Mouse (Mus musculus) common myeloid progenitor, adult 5-6 weeks (primary cell): ENCODE measurements around the gene Cryzl1. TPM values are rescaled to one million over a fixed set of nuclear protein-coding genes. Genes with fewer than 3 reads are reported as not detected.
"Not testable (repeated sequence)": the region's sequence is repeated elsewhere in the genome, so short reads cannot be mapped to it uniquely, and the experiment has no call there.

Source experiments
- ATAC-seq: replicated peaks from 2 replicates; pipeline ENCODE4 v1.8.0; 2016; ENCODE audit warnings: low read depth, mild to moderate bottlenecking, moderate TSS enrichment, inconsistent platforms; ENCODE audit not compliant: poor library complexity, severe bottlenecking
- total RNA-seq: library from RNA; stranded (forward); fragments of 200-1000, 187-1606 nt; gene quantifications from 2 replicates; pipeline ENCODE4 v1.2.3, GENCODE M21; 2017

The Cryzl1 gene
- total RNA-seq, 1 experiment from 2014 or later: 93.2 TPM

DNA sequence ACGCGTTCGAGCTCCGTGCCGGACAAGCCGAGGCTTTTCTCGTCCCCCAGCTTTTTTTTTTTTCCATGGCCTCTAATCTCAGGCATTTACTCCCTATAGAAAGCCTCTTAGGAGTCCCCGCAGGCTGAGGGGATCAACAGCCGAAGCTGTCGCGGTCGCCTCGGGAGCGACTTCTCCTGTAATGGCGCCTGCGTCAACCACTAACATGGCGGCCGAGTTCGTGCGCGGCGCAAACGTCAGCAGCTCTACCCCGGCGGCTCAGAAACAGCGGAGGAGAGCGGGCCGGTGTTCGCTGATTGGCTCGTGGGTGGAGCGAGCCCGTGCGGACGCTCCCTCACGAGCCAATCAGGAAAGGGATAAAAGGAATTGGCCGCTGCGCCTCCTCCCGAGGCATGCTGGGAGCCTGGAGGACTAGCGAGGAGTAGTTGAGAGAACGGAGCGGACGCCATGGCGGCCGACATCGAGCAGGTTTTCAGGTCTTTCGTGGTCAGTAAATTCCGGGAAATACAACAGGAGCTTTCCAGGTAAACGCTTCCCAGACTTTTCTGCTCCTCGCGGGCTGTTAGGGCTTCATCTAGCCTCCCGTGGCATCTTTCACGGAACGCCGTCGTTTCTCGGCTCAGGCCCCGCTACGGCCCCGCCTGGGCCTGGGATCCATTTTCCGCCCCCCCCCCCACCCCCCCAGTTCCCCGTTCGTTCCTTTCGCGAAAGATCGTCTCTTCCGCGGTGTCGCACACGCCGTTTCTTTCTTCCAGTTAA, 81.1 kb downstream of the Cryzl1 start, which contains the start of gene Son:
TSS of gene Son (plus strand) at position 46 of the 759 bp plus-strand sequence.
- ATAC-seq: peak; percentile 86

DNA sequence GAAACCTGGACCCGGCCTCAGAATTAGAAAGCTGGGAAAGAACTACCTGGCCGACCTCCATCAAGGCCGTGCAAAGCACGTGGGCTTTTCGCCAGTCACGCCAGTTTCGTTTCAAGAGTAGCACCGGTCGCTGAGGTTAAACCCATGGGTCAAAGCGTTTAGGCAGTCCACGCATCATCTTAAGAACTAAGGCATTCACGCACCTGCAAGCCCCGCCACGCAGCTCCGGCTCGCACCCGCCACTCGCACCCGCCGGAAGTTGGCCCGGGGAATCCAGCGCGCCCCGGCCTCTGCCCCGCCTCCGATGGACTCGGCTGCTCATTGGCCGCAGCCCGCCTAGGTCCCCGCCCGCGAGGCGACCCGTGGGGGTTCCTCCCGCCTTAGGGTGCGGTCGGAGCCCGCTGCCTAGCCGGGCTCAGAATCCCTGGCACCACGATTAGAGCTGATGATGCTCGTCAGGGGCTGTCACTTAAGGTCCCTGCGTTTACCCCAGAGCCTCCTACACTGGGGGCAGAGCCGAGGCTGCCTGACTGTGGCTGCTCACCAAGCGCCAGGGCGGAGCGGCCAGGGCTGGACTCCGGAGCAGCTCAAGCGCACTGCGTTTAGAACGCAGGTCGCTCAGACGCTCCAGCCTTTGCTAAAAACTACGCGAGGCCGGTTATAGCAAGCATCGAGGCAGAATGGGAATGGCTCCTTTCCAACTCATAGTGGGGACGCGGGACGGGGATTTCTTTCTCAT, 81.9 kb downstream of the Cryzl1 start, which contains the start of gene Gart:
TSS of gene Gart (minus strand) at position 272 of the 739 bp plus-strand sequence.
- ATAC-seq: peak; percentile 72

DNA sequence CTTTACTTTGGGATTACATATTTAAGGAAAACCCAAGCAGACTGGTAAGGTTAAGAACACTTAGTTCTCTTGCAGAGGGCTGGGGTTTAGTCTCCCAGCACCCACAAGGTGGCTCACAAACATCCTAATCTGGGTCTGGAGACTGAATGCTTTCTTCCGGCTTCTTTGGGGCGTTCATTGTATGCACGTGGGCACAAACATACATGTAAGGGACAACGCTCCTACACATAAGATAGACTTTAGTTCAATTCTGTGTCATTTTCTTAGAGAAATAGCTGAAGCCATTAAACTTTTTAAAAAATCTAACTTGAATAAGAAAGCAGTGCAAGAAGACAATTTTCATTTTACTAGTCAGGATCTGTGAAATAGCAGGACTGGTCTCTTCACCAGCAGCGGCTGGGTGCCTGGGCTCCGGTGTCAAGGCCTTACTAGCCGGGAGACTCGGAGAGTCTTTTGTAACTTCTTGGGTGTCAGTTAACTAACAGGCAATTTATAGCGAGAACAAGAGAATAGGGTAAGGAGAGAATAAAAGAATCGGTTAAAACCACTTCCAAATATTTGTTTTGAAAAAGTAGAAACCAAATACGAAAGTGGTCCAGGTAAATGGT, 82.7 kb downstream of the Cryzl1 start:
- 0 out of 2 replicates have a peak, but pooled peaks have one; percentile 15 for ATAC-seq

DNA sequence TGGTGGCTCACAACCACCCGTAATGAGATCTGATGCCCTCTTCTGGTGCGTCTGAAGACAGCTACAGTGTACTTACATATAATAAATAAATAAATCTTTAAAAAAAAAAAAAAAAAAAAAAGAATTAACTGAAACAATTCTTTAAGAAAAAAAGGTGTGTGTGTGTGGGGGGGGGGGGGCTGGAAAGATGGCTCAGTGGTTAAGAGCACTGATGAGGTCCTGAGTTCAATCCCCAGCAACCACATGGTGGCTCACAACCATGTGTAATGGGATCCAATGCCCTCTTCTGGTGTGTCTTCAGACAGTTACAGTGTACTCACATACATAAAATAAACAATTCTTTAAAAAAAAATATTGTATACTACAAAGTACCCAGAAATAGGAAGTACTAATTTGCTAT, 83.4 kb downstream of the Cryzl1 start:
- ATAC-seq: not testable (repeated sequence)

DNA sequence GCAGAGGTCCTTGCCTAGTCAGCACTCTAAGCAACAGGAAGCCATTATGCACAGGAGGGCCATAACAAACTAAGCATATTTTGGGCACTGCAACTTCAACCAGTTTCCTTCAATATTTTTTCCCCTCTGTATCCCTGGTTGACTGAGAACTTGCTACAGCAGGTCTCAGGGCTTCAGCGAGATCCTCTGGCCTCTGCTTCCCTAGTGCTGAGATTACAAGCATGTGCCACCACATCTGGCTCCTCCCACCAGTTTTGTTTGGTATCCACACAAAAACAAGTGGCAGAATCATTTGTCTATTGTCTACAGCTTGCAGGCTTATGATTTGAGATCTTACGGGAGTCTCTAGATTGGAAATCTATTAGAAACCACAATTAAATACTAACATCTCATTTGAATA, 83.9 kb downstream of the Cryzl1 start:
- no peak for ATAC-seq

DNA sequence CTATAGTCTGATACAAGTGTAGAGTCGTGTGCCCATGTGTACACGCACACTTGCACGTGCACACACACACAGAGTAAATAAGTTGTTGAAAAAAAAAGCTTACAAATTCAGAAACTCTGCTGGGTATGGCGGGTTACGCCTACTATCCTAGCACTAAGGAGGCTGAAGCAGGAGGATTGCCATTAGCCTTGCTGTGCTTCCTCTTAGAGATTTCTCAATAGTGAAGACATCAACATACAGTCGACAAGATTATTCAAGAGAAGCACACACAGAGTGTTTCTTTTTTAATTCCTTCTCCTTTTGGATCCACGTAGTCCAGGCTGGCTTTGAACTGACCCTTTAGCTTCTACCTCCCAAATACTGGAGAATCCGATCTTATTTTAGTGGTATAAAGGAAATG, 88.6 kb downstream of the Cryzl1 start:
- no peak for ATAC-seq

DNA sequence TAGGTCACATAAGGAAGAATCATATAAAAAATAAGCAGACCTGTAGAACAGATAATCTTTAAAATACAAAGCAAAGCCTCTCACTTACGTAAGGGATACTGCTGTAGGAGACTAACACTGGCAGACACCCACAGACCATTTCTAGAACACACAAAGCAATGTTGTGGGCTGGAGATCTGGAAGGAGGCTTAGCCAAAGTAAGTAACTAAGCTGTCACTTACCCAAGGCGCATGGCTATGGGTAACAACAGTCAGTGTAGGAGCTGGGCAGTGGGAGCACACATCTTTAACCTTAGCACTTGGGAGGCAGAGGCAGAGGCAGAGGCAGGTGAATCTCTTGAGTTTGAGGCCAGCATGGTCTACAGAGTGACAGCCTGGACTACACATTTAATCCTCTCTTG, 89.1 kb downstream of the Cryzl1 start:
- no peak for ATAC-seq

Other genes with a start within 250 kb of the Cryzl1 start
- 34.6 and 43.3 TPM in 2 replicates for gene Ifnar1, start 243.7 kb downstream of the Cryzl1 start, total RNA-seq
- gene Ifngr2, start 181.9 kb downstream of the Cryzl1 start, total RNA-seq: 6.1 and 6.7 TPM in 2 replicates
- gene Tmem50b, start 131.2 kb downstream of the Cryzl1 start, total RNA-seq: 8.6 and 12.7 TPM in 2 replicates
- gene Dnajc28, start 109.9 kb downstream of the Cryzl1 start, total RNA-seq: 7.4 and 12.7 TPM in 2 replicates
- gene Gart, start 82.0 kb downstream of the Cryzl1 start, total RNA-seq: 233 and 304 TPM in 2 replicates
- gene Son, start 81.5 kb downstream of the Cryzl1 start, total RNA-seq: 241 and 272 TPM in 2 replicates
- 28.7 and 70.0 TPM in 2 replicates for gene Donson, start 40.2 kb downstream of the Cryzl1 start, total RNA-seq
- gene Itsn1, start 306 bp upstream of the Cryzl1 start, total RNA-seq: 10.7 and 16.6 TPM in 2 replicates